Mouse (Mus musculus): ENCODE results near the gene Socs7. TPM values are rescaled to one million over a fixed set of nuclear protein-coding genes. Genes with fewer than 3 reads are reported as not detected.
"Not testable (repeated sequence)": the region's sequence is repeated elsewhere in the genome, so short reads cannot be mapped to it uniquely, and the experiment has no call there.

Socs7 gene
- total RNA-seq, 2 experiments from 2014 or later: 88.1 to 90.7 TPM

- no peak for DNase-seq (ENCODE audit: low spot score in 2 of 2)
- intact Hi-C loops (cut with DNase I): no loop called here
Measured at GRCm38 (mm10) chr11:97338302-97338976, 23.9 kb upstream of the Socs7 start.

GRCm38 (mm10) chr11:97338977-97339315, 23.4 kb upstream of the Socs7 start:
- intact Hi-C loops (cut with DNase I): no loop called here
- DNase-seq (ENCODE audit: low spot score in 2 of 2): peak; percentile 64 to 65

DNA sequence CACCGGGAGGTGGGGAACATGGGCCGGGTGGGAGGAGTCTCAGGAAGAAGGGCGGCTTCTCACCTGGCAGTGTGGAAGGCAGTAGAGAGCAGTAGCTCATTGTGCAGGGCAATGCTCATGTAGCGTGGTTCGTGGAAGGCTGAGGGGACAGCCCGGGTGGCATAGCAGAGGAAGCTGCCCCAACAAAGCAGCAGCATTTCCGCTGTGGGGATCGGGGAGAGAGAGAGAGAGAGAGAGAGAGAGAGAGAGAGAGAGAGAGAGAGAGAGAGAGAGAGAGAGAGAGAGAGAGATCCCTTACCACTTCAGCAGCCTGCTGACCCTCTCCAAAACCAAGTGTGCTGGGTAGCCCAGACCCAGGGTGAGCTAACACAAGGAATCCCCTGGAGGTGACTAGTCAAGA, 19.2 kb upstream of the Socs7 start:
- intact Hi-C loops (cut with DNase I): no loop called here

DNA sequence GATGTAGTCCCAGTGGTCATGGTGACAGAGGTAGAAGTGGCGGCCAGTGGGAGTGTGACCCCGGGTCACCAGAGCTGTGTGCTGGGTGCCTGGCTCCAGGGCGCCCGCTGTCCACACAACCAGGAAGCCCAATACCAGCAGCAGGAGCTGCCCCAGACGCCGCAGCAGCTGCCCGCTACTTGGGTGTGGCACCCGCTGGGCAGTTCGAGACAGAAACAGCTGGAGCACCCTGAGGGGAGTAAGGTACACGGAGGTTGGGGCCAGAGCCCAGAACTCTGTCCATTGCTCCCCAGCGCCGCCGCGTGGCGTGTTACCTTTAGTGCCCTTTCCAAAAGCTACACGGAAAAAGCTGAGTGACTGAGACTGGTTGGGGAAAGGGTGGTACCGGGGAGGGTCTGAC, 18.7 kb upstream of the Socs7 start:
- no peak for DNase-seq (ENCODE audit: low spot score in 2 of 2)
- intact Hi-C loops (cut with DNase I): no loop called here

More for the DNA sequence above, 19.2 kb upstream of the Socs7 start:
- no peak for DNase-seq (ENCODE audit: low spot score in 2 of 2)

GRCm38 (mm10) chr11:97345446-97345845, 16.9 kb upstream of the Socs7 start:
- no peak for DNase-seq (ENCODE audit: low spot score in 2 of 2)
- intact Hi-C loops (cut with DNase I): no loop called here

DNA sequence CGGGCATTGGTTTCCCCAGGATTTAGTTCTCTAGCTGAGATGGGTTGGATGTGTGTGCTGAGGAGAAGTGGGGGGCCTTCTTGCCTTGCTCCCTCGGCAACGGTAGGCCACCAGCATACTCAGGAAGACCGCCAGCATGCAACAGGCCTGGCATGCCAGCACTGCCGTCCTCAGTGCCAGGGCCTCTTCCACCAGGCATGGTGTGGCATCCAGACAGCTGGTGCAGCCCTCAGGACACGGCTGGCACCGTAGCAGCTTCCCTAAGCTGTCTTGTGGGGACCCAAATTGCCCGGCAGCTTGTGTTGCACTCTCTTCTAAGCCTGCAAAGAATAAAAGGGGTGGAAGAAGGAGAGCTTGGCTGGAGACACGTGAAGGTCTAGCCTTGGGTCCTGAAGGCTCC, 16.0 kb upstream of the Socs7 start:
- no peak for DNase-seq (ENCODE audit: low spot score in 2 of 2)
- intact Hi-C loops (cut with DNase I): no loop called here

- intact Hi-C loops (cut with DNase I): no loop called here
- no peak for DNase-seq (ENCODE audit: low spot score in 2 of 2)
Measured at GRCm38 (mm10) chr11:97347291-97347690, 15.1 kb upstream of the Socs7 start.

- intact Hi-C loops (cut with DNase I): no loop called here
- DNase-seq (ENCODE audit: low spot score in 2 of 2): peak; percentile 82 to 87
Measured at GRCm38 (mm10) chr11:97350035-97350434, 12.3 kb upstream of the Socs7 start.

DNA sequence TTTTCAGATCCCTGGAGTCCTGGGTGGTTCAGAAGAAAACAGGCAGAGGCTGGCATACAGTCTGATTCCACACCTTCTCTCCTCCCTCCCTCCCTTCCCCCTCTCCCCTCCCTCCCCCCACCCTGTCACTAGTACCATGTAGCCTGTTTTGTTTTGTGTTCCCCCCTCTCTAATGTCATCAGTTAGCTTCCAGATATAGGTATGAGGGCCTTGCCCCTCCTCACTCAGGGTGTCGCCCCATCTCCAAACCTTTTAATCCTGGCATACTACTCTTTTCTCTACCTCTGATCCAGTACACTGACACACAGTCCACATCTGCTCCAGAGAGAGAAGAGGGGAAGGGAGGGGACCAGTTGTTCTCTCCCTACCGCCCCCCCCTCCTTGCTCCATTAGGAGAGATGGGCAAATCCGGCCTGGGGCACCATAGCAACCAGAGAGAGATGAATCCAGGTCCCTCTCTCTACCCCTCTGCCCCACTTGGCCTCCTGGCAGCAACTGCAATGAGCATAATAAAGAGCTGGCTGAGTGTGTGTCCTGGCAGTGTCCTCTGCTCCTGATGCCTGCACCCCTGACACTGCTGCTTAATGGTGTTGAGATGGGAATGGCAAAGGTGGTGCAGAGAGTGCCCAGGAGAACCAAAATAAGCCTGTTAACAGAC, 10.2 kb upstream of the Socs7 start, which contains the start of gene Gpr179:
Gene Gpr179, minus strand, starts transcription at position 51 of the 658 bp plus-strand sequence.
- intact Hi-C loops (cut with DNase I): no loop called here
- no peak for DNase-seq (ENCODE audit: low spot score in 2 of 2)

- intact Hi-C loops (cut with DNase I): no loop called here
- DNase-seq (ENCODE audit: low spot score in 2 of 2): no peak
Measured at GRCm38 (mm10) chr11:97352935-97353597, 9.3 kb upstream of the Socs7 start.

DNA sequence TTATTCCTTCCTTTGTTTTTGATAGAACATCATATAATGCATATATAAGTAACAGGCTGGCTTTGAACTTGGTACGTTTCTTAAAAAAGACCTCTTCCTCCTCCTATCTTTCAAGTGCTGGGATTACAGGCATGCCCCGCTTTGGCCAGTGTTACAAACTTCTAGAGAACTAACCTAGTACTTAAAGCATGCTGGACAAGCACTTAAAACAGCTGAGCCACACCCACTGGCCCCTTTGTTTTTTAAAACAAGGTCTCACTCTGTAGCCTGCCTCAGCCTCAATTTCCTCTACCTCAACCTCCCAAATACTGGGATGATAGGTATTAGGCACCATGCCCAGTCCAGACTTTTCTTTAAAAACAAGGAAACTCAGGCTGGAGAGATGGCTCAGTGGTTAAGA, 7.7 kb upstream of the Socs7 start:
- intact Hi-C loops (cut with DNase I): no loop called here
- DNase-seq (ENCODE audit: low spot score in 2 of 2): no peak

- intact Hi-C loops (cut with DNase I): no loop called here
- no peak for DNase-seq (ENCODE audit: low spot score in 2 of 2)
Measured at GRCm38 (mm10) chr11:97355247-97355646, 7.1 kb upstream of the Socs7 start.

DNA sequence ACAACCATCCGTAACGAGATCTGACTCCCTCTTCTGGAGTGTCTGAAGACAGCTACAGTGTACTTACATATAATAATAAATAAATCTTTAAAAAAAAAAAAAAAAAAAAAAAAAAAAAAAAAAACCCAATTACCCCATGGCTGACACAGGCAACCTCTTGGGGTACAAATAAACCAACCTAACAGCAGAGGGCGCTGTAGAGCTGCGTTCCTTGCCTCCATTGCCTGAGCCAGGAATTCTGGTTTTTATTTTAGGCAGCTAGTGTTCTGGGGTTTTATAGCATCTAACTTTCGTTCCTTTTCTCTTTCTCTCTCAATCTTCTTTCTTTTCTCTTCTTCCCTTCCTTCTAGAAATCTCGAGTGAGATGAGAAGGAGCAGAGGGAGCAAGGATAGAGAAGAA, 4.7 kb upstream of the Socs7 start:
- intact Hi-C loops (cut with DNase I): not testable (repeated sequence)

DNA sequence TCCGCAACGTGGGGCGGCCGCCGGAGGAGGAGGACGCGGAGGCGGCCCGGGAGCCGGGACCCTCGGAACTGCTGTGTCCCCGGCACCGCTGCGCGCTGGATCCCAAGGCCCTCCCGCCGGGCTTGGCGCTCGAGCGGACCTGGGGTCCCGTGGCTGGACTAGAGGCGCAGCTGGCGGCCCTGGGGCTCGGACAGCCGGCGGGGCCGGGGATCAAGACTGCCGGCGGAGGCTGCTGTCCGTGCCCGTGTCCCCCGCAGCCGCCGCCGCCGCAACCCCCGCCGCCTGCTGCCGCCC, 245 bp downstream of the Socs7 start:
- intact Hi-C loops (cut with DNase I): no loop called here

More for the DNA sequence above, 4.7 kb upstream of the Socs7 start:
- DNase-seq (ENCODE audit: low spot score in 2 of 2): peak; percentile 69 to 82

GRCm38 (mm10) chr11:97362943-97363643, 742 bp downstream of the Socs7 start:
- intact Hi-C loops (cut with DNase I): no loop called here
- no peak for DNase-seq (ENCODE audit: low spot score in 2 of 2)

More for the DNA sequence above, 245 bp downstream of the Socs7 start:
- no peak for DNase-seq (ENCODE audit: low spot score in 2 of 2)

DNA sequence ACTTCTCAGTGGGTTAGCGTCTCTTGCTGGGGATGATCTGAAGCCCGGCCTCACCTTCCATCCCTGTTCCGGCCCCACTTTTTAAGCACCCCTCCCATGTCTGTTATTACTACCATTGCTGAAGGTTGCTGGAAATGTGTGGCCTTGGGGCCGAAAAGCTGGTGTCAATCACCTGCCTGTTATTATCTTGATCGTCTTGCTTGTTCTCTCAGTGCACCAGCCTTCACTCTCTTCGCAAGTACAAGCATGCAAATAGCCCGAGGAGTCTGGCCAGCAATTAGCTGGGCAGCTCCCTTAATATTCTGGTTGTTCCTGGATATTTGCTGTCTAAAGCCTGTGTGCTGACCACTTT, 1.3 kb downstream of the Socs7 start:
- no peak for DNase-seq (ENCODE audit: low spot score in 2 of 2)
- intact Hi-C loops (cut with DNase I): no loop called here

DNA sequence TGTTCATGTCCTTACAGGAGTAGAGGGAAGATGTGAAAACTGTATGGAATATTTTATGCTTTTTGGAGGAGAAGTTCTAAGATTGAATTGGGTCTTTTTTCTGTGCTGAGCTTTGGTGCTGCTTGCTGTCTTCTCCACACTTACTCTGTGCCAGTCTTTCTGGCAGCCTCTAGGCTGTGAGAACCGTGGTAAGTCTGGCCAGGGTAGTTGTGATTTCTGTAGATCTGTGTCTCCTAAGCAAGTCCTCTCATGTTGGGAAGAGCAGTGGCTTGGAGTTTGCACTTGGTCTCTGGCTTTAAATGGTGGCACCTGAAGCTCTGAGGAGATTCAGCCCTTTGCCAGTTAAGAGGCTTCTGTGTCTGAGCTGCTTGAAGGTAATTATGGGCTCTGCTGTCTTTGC, 3.2 kb downstream of the Socs7 start:
- intact Hi-C loops (cut with DNase I): loop anchor here (2.0 kb wide), 1 partner anchor 31 kb away; no protein-coding TSS in a partner anchor
- no peak for DNase-seq (ENCODE audit: low spot score in 2 of 2)

DNA sequence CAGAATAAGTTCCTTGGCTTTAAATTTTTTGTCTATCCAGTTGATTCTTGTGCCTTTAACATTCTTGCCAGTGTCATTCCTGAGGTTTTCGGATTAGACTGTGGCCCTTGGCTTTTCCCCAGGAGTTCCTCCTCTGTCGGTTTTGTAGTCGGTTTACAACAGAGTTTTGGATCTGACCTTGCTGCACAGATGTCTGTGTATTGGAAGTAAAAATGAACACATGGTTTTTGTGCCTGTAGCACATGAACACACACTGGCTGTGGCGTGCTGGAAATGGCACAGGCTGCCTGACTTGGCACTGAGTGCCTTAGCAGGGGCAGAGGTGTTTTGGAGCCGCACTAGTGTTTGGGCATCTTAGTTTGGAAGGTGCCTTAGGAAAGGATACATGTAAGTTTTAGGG, 6.2 kb downstream of the Socs7 start:
- intact Hi-C loops (cut with DNase I): no loop called here
- no peak for DNase-seq (ENCODE audit: low spot score in 2 of 2)

DNA sequence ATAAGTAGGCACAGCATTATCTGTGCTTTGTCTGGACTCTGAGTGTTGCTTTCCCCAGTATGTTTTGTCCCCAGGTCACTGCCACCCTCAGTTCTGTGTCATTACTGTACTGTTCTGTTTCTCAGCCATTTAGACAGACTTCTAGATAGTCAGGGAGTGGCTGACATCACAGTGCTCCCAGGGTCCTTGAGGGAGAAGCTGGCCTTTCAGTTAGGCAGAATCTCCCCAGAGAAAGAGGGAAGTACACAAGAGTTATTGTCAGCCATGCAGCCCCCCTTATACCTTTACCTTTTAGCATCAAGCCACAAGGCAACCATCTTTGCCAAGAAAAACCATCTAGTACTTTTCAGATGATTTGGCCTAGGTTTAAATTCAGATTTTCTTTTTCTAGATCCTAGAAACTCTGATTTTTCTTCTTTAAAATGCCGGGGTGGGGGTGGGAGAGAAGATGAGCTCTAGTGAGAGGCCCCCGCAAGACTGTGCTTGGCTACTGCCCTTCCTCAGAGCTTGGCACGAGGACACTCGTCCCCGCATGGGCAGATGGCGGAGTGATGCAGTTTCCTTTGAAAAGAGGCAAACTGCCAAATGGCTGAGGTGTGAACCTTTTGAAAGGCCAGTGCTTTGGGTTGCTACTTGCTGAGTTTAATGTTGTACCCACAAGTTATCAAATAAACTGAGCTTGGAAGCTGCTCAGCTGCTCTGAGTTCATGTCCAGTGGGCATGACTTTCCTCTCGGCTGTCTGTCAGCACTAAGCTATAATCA, 8.2 kb downstream of the Socs7 start:
- DNase-seq (ENCODE audit: low spot score in 2 of 2): peak; percentile 61 to 68
- intact Hi-C loops (cut with DNase I): no loop called here

Data from left cerebral cortex, postnatal 14 days (tissue).